Mouse (Mus musculus) lung, postnatal 25 days (tissue): ENCODE measurements around the gene Slc46a2.
A peak's percentile ranks its signal among the peaks of the same experiment; 100 is the strongest.

ENCODE experiments used
- DNase-seq: peaks from one replicate; pipeline ENCODE4 v3.0.0; 2022; ENCODE audit warnings: low spot score

The Slc46a2 gene

GRCm38 (mm10) chr4:59891723-59892416, 23.0 kb downstream of the Slc46a2 start:
- DNase-seq = no peak

GRCm38 (mm10) chr4:59890086-59890600, 24.7 kb downstream of the Slc46a2 start:
- DNase-seq = no peak

GRCm38 (mm10) chr4:59888014-59888413, 26.8 kb downstream of the Slc46a2 start:
- no peak for DNase-seq

- no peak for DNase-seq
These were observed 27.8 kb downstream of the Slc46a2 start for GRCm38 (mm10) chr4:59887011-59887410.

- DNase-seq = no peak
These were observed 28.6 kb downstream of the Slc46a2 start for GRCm38 (mm10) chr4:59886281-59886680.

GRCm38 (mm10) chr4:59884136-59884696, 30.6 kb downstream of the Slc46a2 start:
- DNase-seq = no peak

GRCm38 (mm10) chr4:59881210-59881609, 33.6 kb downstream of the Slc46a2 start:
- DNase-seq = no peak

GRCm38 (mm10) chr4:59880725-59881124, 34.1 kb downstream of the Slc46a2 start:
- DNase-seq = no peak

GRCm38 (mm10) chr4:59879444-59879843, 35.4 kb downstream of the Slc46a2 start:
- DNase-seq = peak; percentile 73

- DNase-seq = no peak
These were observed 36.3 kb downstream of the Slc46a2 start for GRCm38 (mm10) chr4:59878595-59878994.

GRCm38 (mm10) chr4:59877025-59877424, 37.8 kb downstream of the Slc46a2 start:
- DNase-seq = no peak

GRCm38 (mm10) chr4:59876570-59876969, 38.3 kb downstream of the Slc46a2 start:
- no peak for DNase-seq

- no peak for DNase-seq
These were observed 41.0 kb downstream of the Slc46a2 start for GRCm38 (mm10) chr4:59873830-59874229.

GRCm38 (mm10) chr4:59873240-59873639, 41.6 kb downstream of the Slc46a2 start:
- no peak for DNase-seq

GRCm38 (mm10) chr4:59870859-59871591, 43.8 kb downstream of the Slc46a2 start:
- DNase-seq = peak; percentile 86

GRCm38 (mm10) chr4:59870433-59870832, 44.4 kb downstream of the Slc46a2 start:
- DNase-seq = no peak

- DNase-seq = peak; percentile 54
These were observed 45.3 kb downstream of the Slc46a2 start for GRCm38 (mm10) chr4:59869488-59870057.

GRCm38 (mm10) chr4:59868086-59868485, 46.8 kb downstream of the Slc46a2 start:
- DNase-seq = no peak

GRCm38 (mm10) chr4:59863869-59864268, 51.0 kb downstream of the Slc46a2 start:
- DNase-seq = peak; percentile 62

GRCm38 (mm10) chr4:59862335-59862734, 52.5 kb downstream of the Slc46a2 start:
- no peak for DNase-seq

- no peak for DNase-seq
These were observed 53.0 kb downstream of the Slc46a2 start for GRCm38 (mm10) chr4:59861871-59862270.

- DNase-seq = no peak
These were observed 54.4 kb downstream of the Slc46a2 start for GRCm38 (mm10) chr4:59860431-59860830.
